Mouse (Mus musculus): ENCODE measurements at regions not wholly inside any gene's neighbourhood (a gene's known extent, or its start where the extent isn't known, plus 50 kb on each side); places are given as distances from the start of the nearest gene placed in this dataset.

GRCm38 (mm10) chr3:21864391-21864790, 212.1 kb upstream of the Tbl1xr1 start:
- Histone ChIP-seq H3K4me2 (ENCODE audit: low read length) (no peak overlapping the region), H3K27me3 (replicated peaks; ENCODE audit: control insufficient read depth, insufficient read depth, low read length) (no peaks in the 10 kb centered on the region), H3K4me3 (replicated peaks; ENCODE audit: low read length) (no peak overlapping the region), H3K9ac (replicated peaks; ENCODE audit: low read depth, low read length) (no peak overlapping the region), H3K27ac (ENCODE audit: low read length) (no peak overlapping the region), H3K9me3 (ENCODE audit: control insufficient read depth, low read length) (no peaks in the 10 kb centered on the region), H3K4me1 (replicated peaks; ENCODE audit: control insufficient read depth, insufficient read depth, low read length) (peaks cover 4% of the 10 kb centered on the region), H3K36me3 (ENCODE audit: control insufficient read depth, insufficient read depth) (no peaks in the 10 kb centered on the region)
- WGBS = 54% methylated on average over 5 of the region's 5 CpGs
- no peak for ATAC-seq

- H3K36me3 ChIP-seq (ENCODE audit: control insufficient read depth, insufficient read depth) = no peaks in the 10 kb centered on the region
These were observed 210.6 kb upstream of the Tbl1xr1 start for GRCm38 (mm10) chr3:21865856-21866255.

DNA sequence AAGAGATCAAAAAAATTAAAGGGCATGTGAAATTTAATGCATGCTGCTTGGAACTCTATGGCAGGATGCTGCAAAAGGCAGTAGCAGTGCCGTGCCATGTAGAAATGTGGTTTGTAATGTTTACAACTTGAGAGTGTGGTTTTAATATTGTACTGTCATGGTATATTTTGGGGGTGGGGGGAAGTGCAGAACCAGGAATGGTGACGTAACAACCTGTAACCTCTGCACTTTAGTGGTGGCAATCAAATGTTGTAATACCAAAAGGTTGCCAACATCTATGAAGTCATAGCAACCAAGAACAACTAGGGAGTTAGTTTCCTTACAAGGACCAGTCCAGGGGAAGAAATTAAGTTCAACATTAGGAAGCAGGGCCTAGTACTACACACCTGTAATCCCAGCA, 198.1 kb upstream of the Tbl1xr1 start:
- H3K4me1 ChIP-seq (replicated peaks; ENCODE audit: control insufficient read depth, insufficient read depth, low read length) = no peaks in the 10 kb centered on the region
- H3K27me3 ChIP-seq (replicated peaks; ENCODE audit: control insufficient read depth, insufficient read depth, low read length) = no peaks in the 10 kb centered on the region
- H3K27ac ChIP-seq (ENCODE audit: low read length) = no peak overlapping the region
- no peak overlapping the region for H3K9ac ChIP-seq (replicated peaks; ENCODE audit: low read depth, low read length)
- no peaks in the 10 kb centered on the region for H3K36me3 ChIP-seq (ENCODE audit: control insufficient read depth, insufficient read depth)
- WGBS = 85% methylated on average over 2 of the region's 2 CpGs
- ATAC-seq = no peak
- no peak overlapping the region for H3K4me3 ChIP-seq (replicated peaks; ENCODE audit: low read length)
- no peaks in the 10 kb centered on the region for H3K9me3 ChIP-seq (ENCODE audit: control insufficient read depth, low read length)
- no peak overlapping the region for H3K4me2 ChIP-seq (ENCODE audit: low read length)

More at GRCm38 (mm10) chr3:21865856-21866255, 210.6 kb upstream of the Tbl1xr1 start:
- H3K4me2 ChIP-seq (ENCODE audit: low read length) = no peak overlapping the region
- H3K9me3 ChIP-seq (ENCODE audit: control insufficient read depth, low read length) = no peaks in the 10 kb centered on the region
- no peak overlapping the region for H3K27ac ChIP-seq (ENCODE audit: low read length)
- no peak overlapping the region for H3K9ac ChIP-seq (replicated peaks; ENCODE audit: low read depth, low read length)
- H3K27me3 ChIP-seq (replicated peaks; ENCODE audit: control insufficient read depth, insufficient read depth, low read length) = no peaks in the 10 kb centered on the region
- no peak overlapping the region for H3K4me3 ChIP-seq (replicated peaks; ENCODE audit: low read length)
- ATAC-seq = no peak
- 98% methylated on average over 1 of the region's 1 CpGs for WGBS
- peaks cover 4% of the 10 kb centered on the region for H3K4me1 ChIP-seq (replicated peaks; ENCODE audit: control insufficient read depth, insufficient read depth, low read length)

GRCm38 (mm10) chr3:21884216-21884615, 192.2 kb upstream of the Tbl1xr1 start:
- H3K4me3 ChIP-seq (replicated peaks; ENCODE audit: low read length) = no peak overlapping the region
- no peaks in the 10 kb centered on the region for H3K27me3 ChIP-seq (replicated peaks; ENCODE audit: control insufficient read depth, insufficient read depth, low read length)
- H3K9me3 ChIP-seq (ENCODE audit: control insufficient read depth, low read length) = no peaks in the 10 kb centered on the region
- H3K4me1 ChIP-seq (replicated peaks; ENCODE audit: control insufficient read depth, insufficient read depth, low read length) = no peaks in the 10 kb centered on the region
- no peak overlapping the region for H3K9ac ChIP-seq (replicated peaks; ENCODE audit: low read depth, low read length)
- H3K27ac ChIP-seq (ENCODE audit: low read length) = no peak overlapping the region
- H3K4me2 ChIP-seq (ENCODE audit: low read length) = no peak overlapping the region
- WGBS = 86% methylated on average over 3 of the region's 3 CpGs
- H3K36me3 ChIP-seq (ENCODE audit: control insufficient read depth, insufficient read depth) = no peaks in the 10 kb centered on the region
- ATAC-seq = no peak

DNA sequence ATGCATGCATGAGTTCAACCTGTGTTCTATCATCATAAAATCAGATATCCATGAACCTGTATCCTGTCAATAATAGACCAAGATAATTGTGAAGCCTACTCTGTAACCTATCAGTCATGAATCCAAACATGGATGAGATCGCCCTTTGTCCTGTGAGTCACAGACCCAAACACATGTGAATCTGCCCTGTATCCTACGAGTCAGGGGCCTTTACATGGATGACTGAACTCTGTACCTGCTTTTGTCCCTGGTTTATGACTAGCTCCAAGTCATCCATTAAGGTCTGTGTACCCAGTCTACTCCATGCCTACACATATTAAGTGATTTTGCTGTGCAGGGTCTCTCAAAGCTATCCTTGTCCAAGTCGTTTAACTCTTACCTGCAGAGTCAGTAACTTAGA, 187.7 kb upstream of the Tbl1xr1 start:
- Histone ChIP-seq H3K27me3 (replicated peaks; ENCODE audit: control insufficient read depth, insufficient read depth, low read length) (no peaks in the 10 kb centered on the region), H3K27ac (ENCODE audit: low read length) (no peak overlapping the region), H3K4me3 (replicated peaks; ENCODE audit: low read length) (no peak overlapping the region), H3K4me2 (ENCODE audit: low read length) (no peak overlapping the region), H3K9me3 (ENCODE audit: control insufficient read depth, low read length) (no peaks in the 10 kb centered on the region), H3K36me3 (ENCODE audit: control insufficient read depth, insufficient read depth) (no peaks in the 10 kb centered on the region), H3K4me1 (replicated peaks; ENCODE audit: control insufficient read depth, insufficient read depth, low read length) (peaks cover 7% of the 10 kb centered on the region), H3K9ac (replicated peaks; ENCODE audit: low read depth, low read length) (no peak overlapping the region)
- WGBS = 94% methylated on average over 3 of the region's 3 CpGs
- no peak for ATAC-seq

- Histone ChIP-seq H3K27ac (ENCODE audit: low read length) (peak overlapping the region; percentile 24; the same call in 1 of the 2 replicates), H3K4me1 (replicated peaks; ENCODE audit: control insufficient read depth, insufficient read depth, low read length) (peaks cover 7% of the 10 kb centered on the region), H3K9ac (replicated peaks; ENCODE audit: low read depth, low read length) (no peak overlapping the region), H3K36me3 (ENCODE audit: control insufficient read depth, insufficient read depth) (no peaks in the 10 kb centered on the region), H3K27me3 (replicated peaks; ENCODE audit: control insufficient read depth, insufficient read depth, low read length) (no peaks in the 10 kb centered on the region), H3K4me2 (ENCODE audit: low read length) (no peak overlapping the region), H3K4me3 (replicated peaks; ENCODE audit: low read length) (no peak overlapping the region), H3K9me3 (ENCODE audit: control insufficient read depth, low read length) (no peaks in the 10 kb centered on the region)
- ATAC-seq = peak; percentile 23; the same call in 1 of the 2 replicates
- WGBS = 5% methylated on average over 7 of the region's 7 CpGs
These were observed 184.5 kb upstream of the Tbl1xr1 start for GRCm38 (mm10) chr3:21891819-21892480.

DNA sequence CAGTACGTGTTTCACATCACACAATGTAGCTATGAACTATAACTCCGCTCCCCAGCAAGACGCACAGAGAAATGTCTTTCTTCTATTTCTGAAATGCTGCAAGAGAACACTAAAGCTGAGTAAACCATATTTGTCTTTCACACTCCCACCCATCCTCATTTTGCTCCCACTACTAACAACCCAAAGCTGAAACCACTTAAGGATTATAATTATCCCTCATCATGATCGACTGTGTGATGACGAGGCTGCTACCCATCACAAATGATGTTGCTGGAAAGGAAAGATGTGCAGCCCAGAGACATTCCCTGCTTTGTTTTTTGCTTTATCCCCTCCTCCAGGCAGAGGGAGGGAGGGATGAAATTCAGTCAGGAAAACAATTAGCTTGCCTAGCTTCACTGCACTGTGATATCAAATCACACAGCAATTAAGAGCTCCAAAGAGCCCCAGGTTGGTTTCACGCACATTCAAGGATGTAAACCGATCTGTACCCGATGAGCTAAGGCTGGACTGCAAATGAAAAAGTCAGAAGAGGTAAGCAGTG, 183.5 kb upstream of the Tbl1xr1 start:
- WGBS = 19% methylated on average over 8 of the region's 8 CpGs

DNA sequence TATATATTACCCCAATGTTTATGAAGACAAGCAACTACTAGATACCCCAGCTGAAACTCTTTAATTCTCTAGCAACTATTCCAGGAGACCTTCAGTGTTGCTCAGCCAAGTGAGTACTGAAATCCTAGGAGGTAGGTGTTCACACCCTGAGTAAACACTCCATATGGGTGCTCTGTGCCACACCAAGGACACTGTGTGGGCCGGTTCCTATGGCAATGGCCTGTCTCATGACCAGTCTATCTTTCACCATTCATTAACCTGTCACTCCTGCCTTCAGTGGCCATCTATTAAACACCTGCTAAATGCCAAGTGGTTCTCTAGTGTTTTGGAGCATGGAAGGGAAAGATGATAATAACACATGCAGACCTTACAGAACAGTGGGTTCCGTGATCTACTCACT, 180.9 kb upstream of the Tbl1xr1 start:
- no peak overlapping the region for H3K4me3 ChIP-seq (replicated peaks; ENCODE audit: low read length)
- ATAC-seq = no peak
- H3K4me1 ChIP-seq (replicated peaks; ENCODE audit: control insufficient read depth, insufficient read depth, low read length) = peaks cover 7% of the 10 kb centered on the region
- H3K36me3 ChIP-seq (ENCODE audit: control insufficient read depth, insufficient read depth) = no peaks in the 10 kb centered on the region
- H3K9ac ChIP-seq (replicated peaks; ENCODE audit: low read depth, low read length) = no peak overlapping the region
- H3K27ac ChIP-seq (ENCODE audit: low read length) = no peak overlapping the region
- H3K4me2 ChIP-seq (ENCODE audit: low read length) = no peak overlapping the region
- 96% methylated on average over 2 of the region's 2 CpGs for WGBS
- no peaks in the 10 kb centered on the region for H3K27me3 ChIP-seq (replicated peaks; ENCODE audit: control insufficient read depth, insufficient read depth, low read length)
- H3K9me3 ChIP-seq (ENCODE audit: control insufficient read depth, low read length) = no peaks in the 10 kb centered on the region

More for the DNA sequence above, 183.5 kb upstream of the Tbl1xr1 start:
- Histone ChIP-seq H3K27ac (ENCODE audit: low read length) (peak overlapping the region; percentile 25), H3K36me3 (ENCODE audit: control insufficient read depth, insufficient read depth) (no peaks in the 10 kb centered on the region), H3K27me3 (replicated peaks; ENCODE audit: control insufficient read depth, insufficient read depth, low read length) (no peaks in the 10 kb centered on the region), H3K9ac (replicated peaks; ENCODE audit: low read depth, low read length) (no peak overlapping the region), H3K4me1 (replicated peaks; ENCODE audit: control insufficient read depth, insufficient read depth, low read length) (peaks cover 7% of the 10 kb centered on the region), H3K4me2 (ENCODE audit: low read length) (no peak overlapping the region), H3K4me3 (replicated peaks; ENCODE audit: low read length) (no peak overlapping the region), H3K9me3 (ENCODE audit: control insufficient read depth, low read length) (no peaks in the 10 kb centered on the region)
- peak; percentile 88 for ATAC-seq

GRCm38 (mm10) chr3:21898241-21898640, 178.2 kb upstream of the Tbl1xr1 start:
- H3K4me3 ChIP-seq (replicated peaks; ENCODE audit: low read length) = no peak overlapping the region

More at GRCm38 (mm10) chr3:21898241-21898640, 178.2 kb upstream of the Tbl1xr1 start:
- Histone ChIP-seq H3K9ac (replicated peaks; ENCODE audit: low read depth, low read length) (no peak overlapping the region), H3K36me3 (ENCODE audit: control insufficient read depth, insufficient read depth) (no peaks in the 10 kb centered on the region), H3K27me3 (replicated peaks; ENCODE audit: control insufficient read depth, insufficient read depth, low read length) (no peaks in the 10 kb centered on the region), H3K9me3 (ENCODE audit: control insufficient read depth, low read length) (no peaks in the 10 kb centered on the region), H3K4me1 (replicated peaks; ENCODE audit: control insufficient read depth, insufficient read depth, low read length) (no peaks in the 10 kb centered on the region), H3K27ac (ENCODE audit: low read length) (no peak overlapping the region), H3K4me2 (ENCODE audit: low read length) (no peak overlapping the region)
- WGBS = 85% methylated on average over 5 of the region's 5 CpGs
- ATAC-seq = no peak
